Mouse (Mus musculus): ENCODE data around the gene Mthfd1. TPM values are rescaled to one million over a fixed set of nuclear protein-coding genes. Genes with fewer than 3 reads are reported as not detected.
"Not testable (repeated sequence)": the region's sequence is repeated elsewhere in the genome, so short reads cannot be mapped to it uniquely, and the experiment has no call there.

The Mthfd1 gene
- total RNA-seq (2021): 10 to 100 TPM; 30.1 to 37.8 TPM
- long read RNA-seq, experiment 1, transcript Mthfd1-201 (28 exons, 3,241 nt): major isoform, 110 of 127 reads
- long read RNA-seq, experiment 1, partial matches to known transcripts: 6 of 127 reads
- long read RNA-seq, experiment 1, other reads (novel, unspliced or antisense): 11 of 127 reads
- long read RNA-seq, experiment 2, transcript Mthfd1-201 (28 exons, 3,241 nt): major isoform, 82 of 94 reads
- long read RNA-seq, experiment 2, partial matches to known transcripts: 7 of 94 reads
- long read RNA-seq, experiment 2, other reads (novel, unspliced or antisense): 5 of 94 reads

DNA sequence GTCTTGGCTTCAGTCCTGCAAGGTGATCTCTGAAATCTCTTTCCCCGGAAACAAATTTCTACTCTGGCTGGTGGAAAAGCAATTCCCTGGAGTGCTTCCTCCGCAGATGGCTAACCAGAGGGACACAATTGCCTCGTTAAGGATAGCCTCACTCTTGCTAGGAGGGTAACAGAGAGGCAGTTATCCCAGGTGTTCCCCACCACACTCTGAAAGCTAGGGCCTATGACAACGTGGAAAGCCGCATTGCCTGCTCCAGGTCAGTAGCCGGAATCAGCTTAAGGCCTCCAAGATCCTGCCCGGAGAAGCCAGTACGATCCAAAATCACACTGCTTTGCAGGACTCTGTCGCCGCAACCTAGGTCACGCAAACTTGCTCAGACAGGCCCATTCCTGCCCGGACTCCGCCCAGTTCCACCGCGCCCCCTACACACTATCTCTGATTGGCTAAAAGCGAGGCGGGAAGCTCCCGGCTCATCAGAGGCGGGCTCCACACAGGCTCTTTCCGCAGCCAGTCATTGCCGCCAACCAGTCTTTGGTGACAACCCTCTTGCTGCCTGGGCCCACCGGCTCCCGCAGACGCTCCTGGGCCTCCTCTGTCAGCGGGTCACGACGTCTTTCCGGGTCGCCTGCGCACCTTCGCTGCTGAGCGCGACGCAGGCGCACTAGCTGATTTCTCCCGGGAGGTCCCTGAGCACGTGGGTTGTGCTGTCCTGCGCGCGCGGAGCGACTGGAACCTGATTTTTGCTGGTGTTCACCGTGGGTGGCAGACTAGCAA lies at the start of gene Mthfd1:
TSS of gene Mthfd1 (plus strand) at position 574 of the 774 bp plus-strand sequence.
- peak within 1 kb of the TSS; percentile 85 for H3K4me3 ChIP-seq
- intact Hi-C loops (cut with DNase I): no loop called here
- peak within 1 kb of the TSS; percentile 96 for H3K27ac ChIP-seq
- DNase-seq: peak; percentile 98
- TF ChIP-seq CTCF (IDR thresholded peaks at IDR 0.05): no peak

DNA sequence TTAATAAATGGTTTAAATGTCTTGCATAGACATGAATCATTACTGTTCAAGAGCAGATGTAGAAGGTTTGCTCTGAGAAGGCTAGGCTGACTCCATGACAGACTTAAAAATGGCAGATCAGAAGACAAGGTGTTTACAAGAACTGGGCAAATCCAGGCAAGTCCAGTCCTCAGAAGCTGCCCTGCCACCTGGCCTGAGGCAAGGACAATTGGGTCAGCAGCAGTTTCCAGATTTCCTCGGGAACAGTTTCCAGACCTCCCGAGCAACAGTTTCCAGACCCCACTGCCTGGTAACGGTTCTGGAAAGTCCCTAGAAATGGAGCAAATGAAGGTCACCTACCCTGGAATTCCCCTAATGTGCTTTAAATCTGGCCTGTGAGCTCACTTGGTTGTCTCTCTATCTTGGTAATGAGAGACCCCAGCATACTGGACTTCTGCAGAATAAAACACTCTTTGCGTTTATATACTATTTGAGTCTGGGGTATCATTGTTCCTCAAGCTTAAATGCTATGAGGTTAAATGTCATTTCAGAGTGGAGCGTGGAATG lies 45.6 kb upstream of the Mthfd1 start:
- H3K27ac ChIP-seq: no peak overlapping the region
- DNase-seq: no peak
- no peak overlapping the region for H3K4me3 ChIP-seq
- no peak for TF ChIP-seq CTCF (IDR thresholded peaks at IDR 0.05)
- intact Hi-C loops (cut with DNase I): no loop called here

DNA sequence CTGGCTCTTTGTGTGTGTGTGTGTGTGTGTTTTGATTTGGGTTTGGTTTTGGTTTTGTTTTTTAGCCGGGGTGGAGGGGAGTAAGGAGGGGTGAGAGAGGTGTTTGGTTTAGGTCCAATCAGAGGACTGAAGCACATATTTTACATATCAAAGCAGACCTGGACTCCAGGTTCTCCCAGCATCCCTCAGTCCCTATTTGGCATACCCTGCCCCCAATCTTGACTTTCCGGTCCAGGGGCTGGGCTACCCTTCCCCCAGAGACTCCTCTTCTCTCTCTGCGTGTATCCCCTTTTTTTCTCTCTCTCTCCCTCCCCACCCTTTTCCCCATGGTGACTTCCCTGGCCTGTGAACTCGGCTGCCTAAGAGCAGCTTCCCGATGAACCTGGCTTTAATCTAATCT lies 40.0 kb upstream of the Mthfd1 start:
- no peak for DNase-seq
- intact Hi-C loops (cut with DNase I): no loop called here
- Histone ChIP-seq H3K4me3 (no peak overlapping the region), H3K27ac (no peak overlapping the region)
- TF ChIP-seq CTCF (IDR thresholded peaks at IDR 0.05): no peak

DNA sequence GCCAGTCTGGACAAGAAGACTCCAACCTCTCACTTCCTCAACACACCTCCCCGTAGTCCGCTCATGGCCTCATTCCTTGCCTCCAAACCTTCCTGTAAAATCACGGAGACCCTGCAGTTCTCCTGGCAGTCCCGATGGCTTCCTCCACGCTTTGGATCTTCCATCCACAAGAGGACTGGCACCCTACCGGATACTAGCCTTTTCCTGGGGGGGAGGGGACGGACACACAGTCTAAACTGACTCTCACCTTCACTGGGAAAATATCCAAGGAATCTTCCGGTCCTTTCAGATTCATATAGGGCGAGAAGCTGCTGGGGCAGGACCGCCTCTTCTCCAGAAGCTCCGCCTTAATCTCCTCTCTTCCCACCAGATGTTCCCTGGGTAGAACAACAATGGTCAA lies 38.4 kb upstream of the Mthfd1 start:
- intact Hi-C loops (cut with DNase I): no loop called here
- Histone ChIP-seq H3K27ac (no peak overlapping the region), H3K4me3 (no peak overlapping the region)
- no peak for TF ChIP-seq CTCF (IDR thresholded peaks at IDR 0.05)
- no peak for DNase-seq

DNA sequence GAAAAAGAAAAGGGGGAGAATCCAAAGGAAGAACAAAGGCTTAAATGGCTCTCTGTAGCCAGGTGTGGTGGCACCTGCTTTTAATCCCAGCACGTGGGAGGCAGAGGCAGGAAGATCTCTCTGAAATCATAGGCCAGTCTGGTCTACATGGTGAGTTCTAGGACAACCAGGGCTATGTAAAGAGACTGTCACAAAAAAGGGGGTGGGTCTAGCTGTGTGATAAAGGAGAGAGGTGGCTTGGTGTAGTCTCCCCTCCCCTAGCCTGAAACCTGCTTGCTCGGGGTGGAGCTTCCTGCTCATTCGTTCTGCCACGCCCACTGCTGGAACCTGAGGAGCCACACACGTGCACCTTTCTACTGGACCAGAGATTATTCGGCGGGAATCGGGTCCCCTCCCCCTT lies 33.0 kb upstream of the Mthfd1 start:
- DNase-seq; H3K27ac ChIP-seq; H3K4me3 ChIP-seq; intact Hi-C loops (cut with DNase I): not testable (repeated sequence)

DNA sequence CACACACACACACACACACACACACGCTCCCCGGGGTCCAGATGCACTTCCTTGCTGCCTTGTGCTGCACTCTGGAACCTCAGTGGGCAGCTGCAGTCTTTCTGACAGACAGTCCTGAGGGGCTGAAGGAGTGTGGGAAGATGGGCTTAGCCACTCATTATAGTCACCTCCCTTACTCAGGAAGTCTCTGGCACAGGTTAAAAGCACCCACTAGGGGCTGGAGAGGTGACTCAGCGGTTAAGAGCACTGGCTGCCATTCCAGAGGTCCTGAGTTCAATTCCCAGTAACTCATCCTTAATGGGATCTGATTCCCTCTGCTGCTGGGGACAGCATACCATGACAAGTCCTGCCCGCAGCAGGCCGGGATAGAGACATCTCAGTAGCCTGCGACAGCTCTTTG lies 24.5 kb upstream of the Mthfd1 start:
- Histone ChIP-seq H3K27ac (no peak overlapping the region), H3K4me3 (no peak overlapping the region)
- intact Hi-C loops (cut with DNase I): no loop called here
- TF ChIP-seq CTCF (IDR thresholded peaks at IDR 0.05): no peak
- DNase-seq: no peak

DNA sequence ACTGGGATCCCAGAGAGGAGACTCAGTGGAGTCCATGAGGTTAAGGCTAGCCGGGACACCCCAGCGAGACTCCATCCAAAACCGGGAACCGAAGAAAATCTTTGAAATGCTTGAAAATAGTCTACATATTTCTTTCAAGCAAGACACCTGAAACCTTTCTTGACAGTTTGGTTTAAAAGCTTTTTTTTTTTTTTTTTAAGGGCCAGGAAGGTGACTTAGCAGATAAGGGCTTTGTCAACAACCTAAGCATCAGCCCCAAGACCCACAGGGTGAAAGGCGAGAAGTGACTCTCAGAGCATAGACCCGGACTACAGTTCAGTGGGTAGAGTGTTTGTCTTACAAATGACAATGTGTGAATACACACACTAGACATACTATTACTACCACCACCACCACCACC lies 19.8 kb upstream of the Mthfd1 start:
- no peak for TF ChIP-seq CTCF (IDR thresholded peaks at IDR 0.05)
- no peak overlapping the region for H3K27ac ChIP-seq
- no peak for DNase-seq
- H3K4me3 ChIP-seq: no peak overlapping the region
- intact Hi-C loops (cut with DNase I): no loop called here

DNA sequence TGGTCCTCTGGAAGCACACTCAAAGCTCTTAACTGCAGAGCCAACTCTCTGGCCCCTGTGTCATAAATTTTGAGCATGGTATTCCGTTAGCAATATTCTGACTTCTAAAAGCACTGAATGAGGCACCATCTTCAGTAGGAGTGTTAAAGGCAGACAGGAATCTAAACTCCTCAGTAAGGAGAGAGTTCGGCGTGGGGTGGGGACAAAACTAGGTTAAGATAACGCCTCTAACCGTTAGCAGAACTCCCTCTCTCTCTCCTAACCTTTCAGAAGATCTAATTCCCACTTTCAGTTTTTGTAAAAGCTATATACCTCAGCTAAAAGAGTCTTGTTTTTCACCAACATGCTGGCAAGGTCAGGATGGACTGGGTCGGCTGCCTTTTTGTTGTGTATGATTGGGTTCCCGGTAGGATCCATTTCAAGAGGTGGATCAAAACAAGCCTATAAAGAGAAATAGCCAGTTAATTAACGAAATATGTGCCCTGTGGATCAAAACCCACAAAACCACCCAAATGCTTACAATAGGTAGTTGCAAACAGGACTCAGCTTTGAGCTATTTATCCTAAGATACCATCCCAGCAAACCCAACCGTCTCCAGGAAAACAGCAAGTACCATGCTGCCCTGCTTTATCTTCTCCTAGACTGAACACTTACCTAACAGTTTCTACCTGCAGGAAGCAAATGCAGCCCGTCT lies 15.8 kb upstream of the Mthfd1 start:
- intact Hi-C loops (cut with DNase I): no loop called here
- no peak for DNase-seq
- no peak overlapping the region for H3K27ac ChIP-seq
- no peak for TF ChIP-seq CTCF (IDR thresholded peaks at IDR 0.05)
- no peak overlapping the region for H3K4me3 ChIP-seq

DNA sequence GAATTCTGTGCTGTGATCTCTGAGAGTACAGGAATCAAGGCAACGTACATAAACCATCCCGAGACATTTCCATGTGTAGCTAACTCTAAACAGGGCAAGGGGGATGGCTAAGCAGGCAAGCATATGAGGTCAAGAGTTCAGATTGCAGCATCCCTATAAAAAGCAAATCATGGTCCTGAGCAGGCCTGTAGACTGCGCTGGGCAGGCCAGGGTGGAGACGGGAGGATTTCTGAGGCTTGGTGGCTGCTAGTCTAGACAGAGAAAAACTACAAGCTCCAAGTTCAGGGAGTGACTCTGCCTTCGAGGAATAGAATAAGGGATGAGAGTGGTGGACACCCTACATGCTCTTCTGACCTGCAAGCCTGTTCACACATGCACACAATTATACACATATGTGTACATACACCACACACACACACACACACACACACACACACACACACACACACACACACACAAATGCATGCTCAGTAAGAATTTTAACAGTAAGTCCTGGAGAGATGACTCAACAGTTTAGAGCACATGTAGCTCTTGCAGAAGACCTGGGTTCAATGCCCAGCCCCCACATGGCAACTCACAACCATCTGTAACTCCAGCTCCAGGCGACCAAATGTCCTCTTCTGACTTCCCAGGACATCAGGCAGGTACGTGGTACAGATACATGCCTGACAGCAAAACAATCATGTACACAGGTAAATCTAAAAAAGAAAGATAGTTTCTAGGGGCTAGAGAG lies 15.1 kb upstream of the Mthfd1 start:
- intact Hi-C loops (cut with DNase I): no loop called here
- DNase-seq: no peak
- H3K4me3 ChIP-seq: no peak overlapping the region
- no peak overlapping the region for H3K27ac ChIP-seq
- TF ChIP-seq CTCF (IDR thresholded peaks at IDR 0.05): no peak

DNA sequence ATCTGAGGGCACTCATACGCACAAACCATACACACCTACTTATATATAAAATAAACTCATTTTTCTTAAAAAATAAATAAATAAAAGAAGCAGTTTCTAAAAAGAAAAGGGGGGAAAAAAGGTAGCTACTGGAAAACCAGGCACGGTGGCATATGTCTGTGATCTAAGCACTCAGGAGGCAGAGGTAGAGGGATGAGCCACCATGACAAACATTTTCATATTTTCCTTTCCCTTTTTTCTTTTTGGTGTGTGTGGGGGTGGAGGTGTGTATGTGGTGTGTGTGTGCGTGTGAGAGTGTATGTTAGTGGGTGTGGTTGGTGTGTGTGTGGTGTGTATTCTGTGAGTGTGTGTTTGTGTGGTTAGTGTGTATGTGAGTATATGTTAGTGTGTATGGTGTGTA lies 14.4 kb upstream of the Mthfd1 start:
- no peak for DNase-seq
- Histone ChIP-seq H3K27ac (no peak overlapping the region), H3K4me3 (no peak overlapping the region)
- TF ChIP-seq CTCF (IDR thresholded peaks at IDR 0.05): no peak
- intact Hi-C loops (cut with DNase I): no loop called here

DNA sequence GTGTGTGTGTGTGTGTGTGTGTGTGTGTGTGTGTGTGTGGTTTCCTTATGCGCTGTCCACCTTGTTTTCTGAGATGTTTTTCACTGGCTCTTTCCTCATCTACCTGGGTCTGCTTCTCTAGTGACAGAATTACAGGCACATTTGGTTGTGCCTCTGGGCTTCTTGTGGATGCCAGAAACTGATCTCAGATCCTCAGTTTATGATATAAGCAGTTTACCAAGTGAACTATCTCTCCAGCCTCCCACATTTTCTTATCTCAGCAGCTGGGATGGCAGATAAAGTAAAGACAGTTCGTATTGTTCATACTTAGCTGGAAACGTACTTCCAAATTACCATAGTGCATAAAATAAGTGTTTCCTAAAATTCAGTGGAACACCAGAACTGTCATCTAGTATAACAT lies 14.0 kb upstream of the Mthfd1 start:
- DNase-seq: no peak
- TF ChIP-seq CTCF (IDR thresholded peaks at IDR 0.05): no peak
- intact Hi-C loops (cut with DNase I): no loop called here
- Histone ChIP-seq H3K4me3 (no peak overlapping the region), H3K27ac (no peak overlapping the region)

DNA sequence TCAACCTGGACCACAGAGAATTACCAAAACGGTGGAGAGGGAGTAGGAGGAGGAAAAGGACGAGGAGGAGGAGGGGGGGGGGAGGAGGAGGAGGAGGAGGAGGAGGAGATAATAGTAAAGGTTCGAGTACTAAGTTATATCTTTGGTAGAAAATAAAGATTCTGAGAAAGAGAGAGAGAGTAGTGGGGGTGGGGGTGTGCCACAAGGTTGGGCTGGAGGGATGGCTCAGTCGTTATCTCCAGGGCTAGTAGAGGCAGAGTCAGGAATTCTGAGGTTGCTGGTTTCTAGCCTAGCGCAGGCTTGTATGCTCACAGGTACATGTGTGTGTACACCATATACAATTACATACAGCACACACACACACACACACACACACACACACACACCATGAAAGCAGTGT lies 13.3 kb upstream of the Mthfd1 start:
- intact Hi-C loops (cut with DNase I): no loop called here
- Histone ChIP-seq H3K27ac (no peak overlapping the region), H3K4me3 (no peak overlapping the region)
- TF ChIP-seq CTCF (IDR thresholded peaks at IDR 0.05): no peak
- no peak for DNase-seq
